Mouse (Mus musculus) heart, postnatal 36 days (tissue): ENCODE measurements at regions not wholly inside any gene's neighbourhood (a gene's known extent, or its start where the extent isn't known, plus 50 kb on each side); places are given as distances from the start of the nearest gene placed in this dataset.

Experiments
- DNase-seq, 2 experiments: peaks; one replicate each; pipeline ENCODE4 v3.0.0; 2021 to 2022
- intact Hi-C: fragments of 180-260 bp; cut with DNase I; formaldehyde crosslinking; loops from one replicate; pipeline ENCODE4 v1.15.1; 2025

GRCm38 (mm10) chr2:85280580-85280979 lies 58.5 kb downstream of the Olfr987 start:
- no peak for DNase-seq
- intact Hi-C loops = loop anchor here (1.0 to 10.0 kb wide), 2 partner anchors 28 to 284 kb away; no protein-coding TSS in a partner anchor

- intact Hi-C loops = no loop called here
Observed at GRCm38 (mm10) chr2:85278128-85278527, 61.0 kb downstream of the Olfr987 start.

GRCm38 (mm10) chr2:85277433-85277832 lies 61.7 kb downstream of the Olfr987 start:
- intact Hi-C loops = no loop called here
- DNase-seq = no peak

More at GRCm38 (mm10) chr2:85278128-85278527, 61.0 kb downstream of the Olfr987 start:
- no peak for DNase-seq

GRCm38 (mm10) chr2:85266813-85267212 lies 69.8 kb upstream of the Lrrc55 start:
- DNase-seq = peak in 1 of 2 experiments; percentile 31
- intact Hi-C loops = loop anchor here (2.0 kb wide), 1 partner anchor 16 kb away; no protein-coding TSS in a partner anchor

- DNase-seq = no peak
- intact Hi-C loops = loop anchor here (1.0 to 2.0 kb wide), 2 partner anchors 15 to 16 kb away; no protein-coding TSS in a partner anchor
Observed at GRCm38 (mm10) chr2:85265667-85266066, 68.7 kb upstream of the Lrrc55 start.

- DNase-seq = no peak
- intact Hi-C loops = loop anchor here (1.0 kb wide), 1 partner anchor 16 kb away; no protein-coding TSS in a partner anchor
Observed at GRCm38 (mm10) chr2:85265037-85265524, 68.1 kb upstream of the Lrrc55 start.

- DNase-seq = no peak
- intact Hi-C loops = no loop called here
Observed at GRCm38 (mm10) chr2:85257356-85257755, 60.4 kb upstream of the Lrrc55 start.

- intact Hi-C loops = no loop called here
- DNase-seq = no peak
Observed at GRCm38 (mm10) chr2:85255610-85256009, 58.6 kb upstream of the Lrrc55 start.

GRCm38 (mm10) chr2:85252343-85253285 lies 55.6 kb upstream of the Lrrc55 start:
- peak; percentile 31 to 33 for DNase-seq

GRCm38 (mm10) chr2:85250026-85250560 lies 53.1 kb upstream of the Lrrc55 start:
- DNase-seq = peak in 1 of 2 experiments; percentile 17
- intact Hi-C loops = loop anchor here (2.0 kb wide), 1 partner anchor 17 kb away; no protein-coding TSS in a partner anchor

More at GRCm38 (mm10) chr2:85252343-85253285, 55.6 kb upstream of the Lrrc55 start:
- intact Hi-C loops = loop anchor here (1.0 kb wide), 1 partner anchor 28 kb away; no protein-coding TSS in a partner anchor
